Mouse (Mus musculus) limb, embryonic 11.5 days (tissue): ENCODE data around the gene Olfr1198. TPM values are rescaled to one million over a fixed set of nuclear protein-coding genes. Genes with fewer than 3 reads are reported as not detected.

Experiments
- polyA plus RNA-seq: library from polyadenylated mRNA; unstranded; fragments of >200 nt; fragmentation: Nextera tagmentation; extraction: Ambion mirVana; gene quantifications from 2 replicates; pipeline ENCODE4 v1.2.1, GENCODE M21; 2014

Gene Olfr1198
- polyA plus RNA-seq, 1 experiment from 2014 or later = not detected

Other genes starting within 250 kb of the Olfr1198 start
- gene Olfr1186, start 232.8 kb downstream of the Olfr1198 start, polyA plus RNA-seq = not detected in 2 replicates
- not detected in 2 replicates for gene Olfr1188, start 194.4 kb downstream of the Olfr1198 start, polyA plus RNA-seq
- not detected in 2 replicates for gene Olfr1189, start 164.9 kb downstream of the Olfr1198 start, polyA plus RNA-seq
- not detected in 2 replicates for gene Olfr1191-ps1, start 110.8 kb downstream of the Olfr1198 start, polyA plus RNA-seq
- gene Olfr1192-ps1, start 102.9 kb downstream of the Olfr1198 start, polyA plus RNA-seq = not detected in 2 replicates
- not detected in 2 replicates for gene Olfr1193, start 75.7 kb downstream of the Olfr1198 start, polyA plus RNA-seq
- not detected in 2 replicates for gene Olfr1195, start 62.2 kb downstream of the Olfr1198 start, polyA plus RNA-seq
- gene Olfr1196, start 46.8 kb downstream of the Olfr1198 start, polyA plus RNA-seq = not detected in 2 replicates
- not detected in 2 replicates for gene Olfr1197, start 19.0 kb downstream of the Olfr1198 start, polyA plus RNA-seq
- gene Olfr1199, start 9.1 kb upstream of the Olfr1198 start, polyA plus RNA-seq = not detected in 2 replicates
- not detected in 2 replicates for gene Olfr1200, start 19.1 kb upstream of the Olfr1198 start, polyA plus RNA-seq
- not detected in 2 replicates for gene Olfr1201, start 41.7 kb upstream of the Olfr1198 start, polyA plus RNA-seq
- gene Olfr1202, start 63.1 kb upstream of the Olfr1198 start, polyA plus RNA-seq = not detected in 2 replicates
- not detected in 2 replicates for gene Olfr1205, start 78.4 kb upstream of the Olfr1198 start, polyA plus RNA-seq
- not detected in 2 replicates for gene Olfr1204, start 97.9 kb upstream of the Olfr1198 start, polyA plus RNA-seq
- not detected in 2 replicates for gene Olfr1206, start 111.9 kb upstream of the Olfr1198 start, polyA plus RNA-seq
- not detected in 2 replicates for gene Olfr1208, start 150.9 kb upstream of the Olfr1198 start, polyA plus RNA-seq
- gene Olfr1209, start 163.8 kb upstream of the Olfr1198 start, polyA plus RNA-seq = not detected in 2 replicates
- not detected in 2 replicates for gene Olfr1211, start 186.7 kb upstream of the Olfr1198 start, polyA plus RNA-seq
- gene Olfr1212, start 202.6 kb upstream of the Olfr1198 start, polyA plus RNA-seq = not detected in 2 replicates
- not detected in 2 replicates for gene Gm13762, start 228.9 kb upstream of the Olfr1198 start, polyA plus RNA-seq
- not detected in 2 replicates for gene Olfr1214, start 241.3 kb upstream of the Olfr1198 start, polyA plus RNA-seq